Mouse (Mus musculus): ENCODE measurements at regions not wholly inside any gene's neighbourhood (a gene's known extent, or its start where the extent isn't known, plus 50 kb on each side); places are given as distances from the start of the nearest gene placed in this dataset.

DNA sequence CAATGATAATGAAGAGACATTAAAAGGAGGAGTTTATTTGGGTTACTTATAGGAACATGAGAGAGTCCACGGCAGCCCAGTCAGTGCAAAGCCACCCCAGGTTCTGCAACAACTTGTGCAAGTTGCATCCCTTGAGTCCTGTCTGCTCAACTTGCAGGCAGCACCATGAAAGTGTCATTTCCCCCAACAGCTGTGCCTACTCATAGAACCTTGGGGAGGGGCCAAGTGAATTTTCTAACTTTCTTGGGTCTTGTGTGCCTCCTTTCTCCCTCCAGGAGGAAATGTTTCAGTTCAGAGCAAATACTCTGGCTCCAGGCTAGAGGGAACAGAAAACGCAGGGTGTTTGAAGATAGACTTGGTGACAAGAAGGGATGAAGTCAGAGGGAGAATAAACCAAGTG is 204.5 kb upstream of the Mocs1 start:
- no peak for TF ChIP-seq CTCF (IDR thresholded peaks at IDR 0.05; ENCODE audit: extremely low read depth, insufficient read depth, low read length)
- TF ChIP-seq POLR2A (IDR thresholded peaks at IDR 0.05; ENCODE audit: extremely low read depth, insufficient read depth, low read length), result no peak
